ENCODE assay signal across 8 mouse cellular contexts in the genomic region with DNA sequence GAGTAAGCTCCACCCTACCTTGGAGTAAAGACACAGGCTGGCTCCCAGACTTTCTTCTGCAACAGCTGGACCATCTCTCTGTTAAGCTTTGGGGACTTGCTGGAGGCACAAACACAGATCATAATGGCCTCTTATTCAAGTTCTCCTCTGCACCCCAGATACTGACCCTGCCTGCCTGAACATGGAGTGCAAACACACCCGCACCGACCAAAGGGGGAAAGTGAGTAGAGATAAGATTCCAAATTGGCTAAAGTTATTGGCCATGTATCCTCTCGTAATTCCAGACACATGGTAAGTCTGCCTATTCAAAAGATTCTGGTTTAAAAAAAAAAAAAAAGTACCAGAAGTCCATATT. TPM values are rescaled to one million over a fixed set of nuclear protein-coding genes. Genes with fewer than 3 reads are reported as not detected.
DNase-seq lines count a peak whose midpoint lies in the region; ATAC-seq and TF ChIP-seq lines count a peak whose summit lies in the region.

No protein-coding gene starts in this region.

- 0 out of 2 replicates have a peak, but pooled peaks cover 6% of the 10 kb centered on the region for H3K4me1 ChIP-seq in neural tube, embryonic 11.5 days (ENCODE audit: control insufficient read depth, insufficient read depth, low read length)
- no peaks in the 10 kb centered on the region for H3K4me1 ChIP-seq in liver, embryonic 13.5 days (replicated peaks)
- H3K4me1 ChIP-seq in stomach, postnatal 0 days (replicated peaks; ENCODE audit: control insufficient read depth, insufficient read depth) = no peaks in the 10 kb centered on the region; the same call in 1 of the 2 replicates

- peak overlapping the region; percentile 62 for H3K4me3 ChIP-seq in gastrocnemius, adult 2 months
- peak overlapping the region; percentile 43 for H3K4me3 ChIP-seq in neural tube, embryonic 11.5 days (ENCODE audit: low read depth, low read length)
- H3K4me3 ChIP-seq in liver, embryonic 13.5 days (replicated peaks) = no peak overlapping the region
- H3K4me3 ChIP-seq in stomach, postnatal 0 days (ENCODE audit: low read depth, low read length) = peak overlapping the region; percentile 47

- peak overlapping the region; percentile 50 for H3K9ac ChIP-seq in neural tube, embryonic 11.5 days (ENCODE audit: low read length)
- H3K9ac ChIP-seq in liver, embryonic 13.5 days = no peak overlapping the region
- no peak overlapping the region for H3K9ac ChIP-seq in stomach, postnatal 0 days (ENCODE audit: low read length)

- no peak for DNase-seq in gastrocnemius, adult 2 months
- no peak for DNase-seq in gastrocnemius, adult 18-20 months (ENCODE audit: low spot score)
- DNase-seq in neural tube, embryonic 11.5 days (ENCODE audit: low spot score) = no peak
- DNase-seq in neural tube, embryonic 10.5 days (ENCODE audit: extremely low spot score, low spot score) = no peak
- DNase-seq in liver, embryonic 13.5 days = no peak
- no peak for DNase-seq in stomach, postnatal 0 days (ENCODE audit: low spot score)
- DNase-seq in adipocyte (ENCODE audit: low spot score) = no peak

- intact Hi-C loops in gastrocnemius, adult 2 months (cut with DNase I) = no loop called here

- H3K27me3 ChIP-seq in neural tube, embryonic 11.5 days (ENCODE audit: control insufficient read depth, insufficient read depth, low read length) = peaks cover 16% of the 10 kb centered on the region
- peaks cover 13% of the 10 kb centered on the region for H3K27me3 ChIP-seq in liver, embryonic 13.5 days
- H3K27me3 ChIP-seq in stomach, postnatal 0 days (ENCODE audit: control insufficient read depth, insufficient read depth, low read length) = no peaks in the 10 kb centered on the region

- H3K27ac ChIP-seq in gastrocnemius, adult 2 months = no peak overlapping the region
- H3K27ac ChIP-seq in neural tube, embryonic 11.5 days (ENCODE audit: low read depth, low read length) = no peak overlapping the region
- no peak overlapping the region for H3K27ac ChIP-seq in liver, embryonic 13.5 days
- peak overlapping the region; percentile 89; the same call in 1 of the 2 replicates for H3K27ac ChIP-seq in stomach, postnatal 0 days (replicated peaks)

- TF ChIP-seq EP300 in stomach, postnatal 0 days (optimal IDR thresholded peaks at IDR 0.05) = no peak

- peak overlapping the region; percentile 89 for H3K4me2 ChIP-seq in neural tube, embryonic 11.5 days (ENCODE audit: low read depth)
- peak overlapping the region; percentile 56 for H3K4me2 ChIP-seq in liver, embryonic 13.5 days
- peak overlapping the region; percentile 68 for H3K4me2 ChIP-seq in stomach, postnatal 0 days (replicated peaks; ENCODE audit: low read depth)

- 43% methylated on average over 3 of the region's 3 CpGs for WGBS in neural tube, embryonic 11.5 days
- WGBS in liver, embryonic 13.5 days (ENCODE audit: insufficient replicate concordance) = 27% methylated on average over 3 of the region's 3 CpGs
- 9% methylated on average over 3 of the region's 3 CpGs for WGBS in stomach, postnatal 0 days

- no peaks in the 10 kb centered on the region for H3K9me3 ChIP-seq in neural tube, embryonic 11.5 days (ENCODE audit: control insufficient read depth, low read length)
- H3K9me3 ChIP-seq in liver, embryonic 13.5 days (replicated peaks) = no peaks in the 10 kb centered on the region
- no peaks in the 10 kb centered on the region for H3K9me3 ChIP-seq in stomach, postnatal 0 days (ENCODE audit: control insufficient read depth, low read length)

- no peak for TF ChIP-seq CTCF in gastrocnemius, adult 2 months (IDR thresholded peaks at IDR 0.05)
- TF ChIP-seq CTCF in stomach, postnatal 0 days (IDR thresholded peaks at IDR 0.05; ENCODE audit: low read depth) = no peak

- no peaks in the 10 kb centered on the region for H3K36me3 ChIP-seq in neural tube, embryonic 11.5 days (ENCODE audit: control insufficient read depth, insufficient read depth, low read length)
- H3K36me3 ChIP-seq in liver, embryonic 13.5 days = no peaks in the 10 kb centered on the region
- no peaks in the 10 kb centered on the region for H3K36me3 ChIP-seq in stomach, postnatal 0 days (ENCODE audit: control insufficient read depth, insufficient read depth, low read length)

- peak; percentile 20 for ATAC-seq in neural tube, embryonic 11.5 days (ENCODE audit: insufficient read depth, low FRiP score, low TSS enrichment)
- ATAC-seq in liver, embryonic 13.5 days (ENCODE audit: low read depth) = no peak
- no peak for ATAC-seq in stomach, postnatal 0 days (ENCODE audit: low FRiP score, low TSS enrichment)
- ATAC-seq in frontal cortex, adult (ENCODE audit: low TSS enrichment) = no peak

RNA-seq across cellular contexts. Expression of a gene that starts 0.4 kb away (rescaled TPM):
- total RNA-seq in gastrocnemius, adult 2 months (2021) = not detected
- not detected for total RNA-seq in gastrocnemius, adult 18-20 months (2021)
- polyA plus RNA-seq in neural tube, embryonic 11.5 days (2014; fragmentation: Nextera tagmentation; extraction: Ambion mirVana) = 0.42 and 0.61 TPM in 2 replicates
- polyA plus RNA-seq in liver, embryonic 13.5 days (2015; fragmentation: Nextera tagmentation; extraction: Ambion mirVana) = not detected in 2 replicates
- 9.9 and 11.1 TPM in 2 replicates for polyA plus RNA-seq in stomach, postnatal 0 days (2015; fragmentation: Nextera tagmentation; extraction: Ambion mirVana)
